Mouse (Mus musculus): ENCODE data around the gene Babam2.

The Babam2 gene

GRCm38 (mm10) chr5:31880457-31880856 is 183.0 kb downstream of the Babam2 start:
- no peak for DNase-seq (ENCODE audit: low read depth in 1 of 2, low spot score in 2 of 2)

- no peak for DNase-seq (ENCODE audit: low read depth in 1 of 2, low spot score in 2 of 2)
These were observed 184.8 kb downstream of the Babam2 start for GRCm38 (mm10) chr5:31882297-31882696.

GRCm38 (mm10) chr5:31884962-31885361 is 187.5 kb downstream of the Babam2 start:
- DNase-seq (ENCODE audit: low read depth in 1 of 2, low spot score in 2 of 2), result no peak

- DNase-seq (ENCODE audit: low read depth in 1 of 2, low spot score in 2 of 2), result no peak
These were observed 190.1 kb downstream of the Babam2 start for GRCm38 (mm10) chr5:31887590-31887989.

- no peak for DNase-seq (ENCODE audit: low read depth in 1 of 2, low spot score in 2 of 2)
These were observed 190.9 kb downstream of the Babam2 start for GRCm38 (mm10) chr5:31888341-31888740.

- no peak for DNase-seq (ENCODE audit: low read depth in 1 of 2, low spot score in 2 of 2)
These were observed 195.1 kb downstream of the Babam2 start for GRCm38 (mm10) chr5:31892631-31893030.

GRCm38 (mm10) chr5:31899901-31900300 is 202.4 kb downstream of the Babam2 start:
- no peak for DNase-seq (ENCODE audit: low read depth in 1 of 2, low spot score in 2 of 2)

- no peak for DNase-seq (ENCODE audit: low read depth in 1 of 2, low spot score in 2 of 2)
These were observed 204.7 kb downstream of the Babam2 start for GRCm38 (mm10) chr5:31902144-31902543.

GRCm38 (mm10) chr5:31902891-31903290 is 205.4 kb downstream of the Babam2 start:
- DNase-seq (ENCODE audit: low read depth in 1 of 2, low spot score in 2 of 2), result no peak

- peak in 1 of 2 experiments; percentile 8 for DNase-seq (ENCODE audit: low read depth in 1 of 2, low spot score in 2 of 2)
These were observed 207.6 kb downstream of the Babam2 start for GRCm38 (mm10) chr5:31904968-31905683.

GRCm38 (mm10) chr5:31905808-31906207 is 208.3 kb downstream of the Babam2 start:
- no peak for DNase-seq (ENCODE audit: low read depth in 1 of 2, low spot score in 2 of 2)

- DNase-seq (ENCODE audit: low read depth in 1 of 2, low spot score in 2 of 2), result no peak
These were observed 208.9 kb downstream of the Babam2 start for GRCm38 (mm10) chr5:31906286-31906951.

GRCm38 (mm10) chr5:31907959-31908358 is 210.5 kb downstream of the Babam2 start:
- peak in 1 of 2 experiments; percentile 3 for DNase-seq (ENCODE audit: low read depth in 1 of 2, low spot score in 2 of 2)

GRCm38 (mm10) chr5:31908818-31909217 is 211.3 kb downstream of the Babam2 start:
- no peak for DNase-seq (ENCODE audit: low read depth in 1 of 2, low spot score in 2 of 2)

- no peak for DNase-seq (ENCODE audit: low read depth in 1 of 2, low spot score in 2 of 2)
These were observed 218.8 kb downstream of the Babam2 start for GRCm38 (mm10) chr5:31916241-31916640.

- DNase-seq (ENCODE audit: low read depth in 1 of 2, low spot score in 2 of 2), result no peak
These were observed 221.1 kb downstream of the Babam2 start for GRCm38 (mm10) chr5:31918566-31918965.

- DNase-seq (ENCODE audit: low read depth in 1 of 2, low spot score in 2 of 2), result no peak
These were observed 222.6 kb downstream of the Babam2 start for GRCm38 (mm10) chr5:31920129-31920528.

GRCm38 (mm10) chr5:31920890-31921289 is 223.4 kb downstream of the Babam2 start:
- DNase-seq (ENCODE audit: low read depth in 1 of 2, low spot score in 2 of 2), result no peak

GRCm38 (mm10) chr5:31924075-31924474 is 226.6 kb downstream of the Babam2 start:
- no peak for DNase-seq (ENCODE audit: low read depth in 1 of 2, low spot score in 2 of 2)

- DNase-seq (ENCODE audit: low read depth in 1 of 2, low spot score in 2 of 2), result peak; percentile 29 to 60
These were observed 229.1 kb downstream of the Babam2 start for GRCm38 (mm10) chr5:31926551-31926950.

- DNase-seq (ENCODE audit: low read depth in 1 of 2, low spot score in 2 of 2), result no peak
These were observed 231.5 kb downstream of the Babam2 start for GRCm38 (mm10) chr5:31929007-31929406.

GRCm38 (mm10) chr5:31931127-31931625 is 233.7 kb downstream of the Babam2 start:
- no peak for DNase-seq (ENCODE audit: low read depth in 1 of 2, low spot score in 2 of 2)

All from monocyte, adult 2 months (primary cell).